1 mouse cellular context compared by ENCODE assay signal in genomic region chr9:21578226-21578625, GRCm38 (mm10).
TF ChIP-seq lines count a peak whose summit lies in the region.

No protein-coding gene starts in this region.

TF ChIP-seq in MEL, 35 proteins besides CTCF, POLR2A, EP300 and RAD21 (continued from another document):
- TF ChIP-seq MAFK (IDR thresholded peaks at IDR 0.05; ENCODE audit: borderline replicate concordance, low read depth, low read length): no peak
